Mouse (Mus musculus): Measurements from ENCODE around the gene Hps3.

GRCm38 (mm10) chr3:20014454-20014853, 20.7 kb downstream of the Hps3 start:
- no peak for TF ChIP-seq CTCF (conservative IDR thresholded peaks at IDR 0.05; ENCODE audit: low read length)
- no peak for TF ChIP-seq POU5F1 (IDR thresholded peaks at IDR 0.05; ENCODE audit: borderline replicate concordance, low read length)

Data from E14TG2a.4 (cell line).